Mouse (Mus musculus) thymus, postnatal 14 days (tissue): ENCODE measurements at regions not wholly inside any gene's neighbourhood (a gene's known extent, or its start where the extent isn't known, plus 50 kb on each side); places are given as distances from the start of the nearest gene placed in this dataset.

ENCODE experiments used
- DNase-seq: peaks from one replicate; pipeline ENCODE4 v3.0.0; 2021

DNA sequence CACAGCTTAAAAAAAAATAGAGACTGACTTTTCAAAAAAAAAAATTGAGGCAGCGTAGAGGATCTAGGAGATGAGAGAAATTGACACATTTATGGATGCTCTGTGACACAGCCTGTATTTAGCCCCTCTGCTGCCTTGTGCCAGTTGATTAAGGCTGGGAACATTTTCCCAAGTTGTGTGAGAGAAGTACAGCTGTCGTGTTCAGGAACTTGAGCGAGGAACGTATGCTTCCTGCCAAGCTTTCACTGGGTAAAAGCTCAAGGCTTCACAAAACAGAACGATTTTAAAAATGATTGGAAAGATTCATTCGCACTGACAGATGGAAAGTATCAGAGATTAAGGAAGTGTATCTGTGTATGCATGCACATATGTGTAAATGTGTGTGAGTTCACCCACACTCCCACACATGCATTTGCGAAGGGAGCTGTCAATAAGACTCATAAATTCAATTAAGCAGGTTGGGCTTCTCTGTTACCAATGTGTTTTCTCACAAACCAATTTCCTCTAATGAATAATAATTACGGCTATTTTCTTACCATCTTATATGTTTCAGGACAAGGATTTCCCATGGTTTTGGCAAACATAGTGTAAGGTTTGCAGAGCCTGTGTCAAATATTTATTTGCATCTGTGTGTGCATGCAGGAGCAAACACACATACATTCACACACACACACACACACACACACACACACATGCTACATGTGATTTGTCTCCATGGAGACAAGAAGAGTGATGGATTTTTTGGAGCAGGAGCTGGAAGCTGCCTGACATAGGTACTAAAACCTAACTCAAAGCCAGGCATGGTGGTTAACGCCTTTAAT, 662.9 kb upstream of the Kirrel3 start:
- no peak for DNase-seq

- no peak for DNase-seq
Observed at GRCm38 (mm10) chr9:33826116-33826515, 659.6 kb upstream of the Kirrel3 start.

- DNase-seq, result no peak
Observed at GRCm38 (mm10) chr9:33827409-33827808, 658.3 kb upstream of the Kirrel3 start.

GRCm38 (mm10) chr9:33837666-33838380, 647.9 kb upstream of the Kirrel3 start:
- DNase-seq, result no peak

DNA sequence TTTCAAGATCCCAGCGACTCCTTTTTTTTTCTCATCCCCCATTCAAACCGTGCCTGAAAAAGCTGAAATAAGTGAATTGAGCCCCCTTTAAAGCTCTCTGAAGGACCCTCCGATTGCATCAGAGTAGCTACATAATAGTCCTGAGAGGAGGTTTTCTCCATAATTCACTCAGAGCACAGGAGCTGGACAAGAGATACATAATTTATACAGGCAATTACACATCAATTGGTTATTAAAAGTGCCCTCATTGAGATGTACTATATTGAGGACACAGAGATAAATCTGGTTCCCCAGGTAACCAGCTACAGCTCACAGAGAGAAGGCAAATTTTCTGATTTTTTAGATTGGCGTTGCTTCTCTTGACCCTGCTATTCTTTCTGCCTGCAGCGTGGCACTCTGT, 636.1 kb upstream of the Kirrel3 start:
- DNase-seq, result no peak

- DNase-seq, result no peak
Observed at GRCm38 (mm10) chr9:33850024-33850423, 635.7 kb upstream of the Kirrel3 start.

DNA sequence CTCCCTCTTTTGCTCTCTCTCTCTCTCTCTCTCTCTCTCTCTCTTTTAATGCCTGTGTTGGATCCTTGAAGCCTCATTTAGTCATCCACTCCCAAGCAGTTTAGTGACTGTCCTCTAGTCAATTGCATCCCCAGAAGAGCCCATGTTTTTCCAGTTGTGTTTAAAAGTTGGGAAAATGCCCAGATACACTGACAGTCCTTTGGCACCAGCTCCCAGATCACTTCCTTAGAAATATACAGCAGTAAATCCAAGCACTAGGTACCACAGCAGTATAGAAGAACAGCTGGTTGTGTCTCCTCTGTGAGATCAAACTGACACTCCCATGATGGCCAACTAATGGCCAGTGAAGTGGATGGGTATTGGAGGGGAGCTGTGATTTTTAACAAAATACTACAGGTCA, 634.7 kb upstream of the Kirrel3 start:
- no peak for DNase-seq

DNA sequence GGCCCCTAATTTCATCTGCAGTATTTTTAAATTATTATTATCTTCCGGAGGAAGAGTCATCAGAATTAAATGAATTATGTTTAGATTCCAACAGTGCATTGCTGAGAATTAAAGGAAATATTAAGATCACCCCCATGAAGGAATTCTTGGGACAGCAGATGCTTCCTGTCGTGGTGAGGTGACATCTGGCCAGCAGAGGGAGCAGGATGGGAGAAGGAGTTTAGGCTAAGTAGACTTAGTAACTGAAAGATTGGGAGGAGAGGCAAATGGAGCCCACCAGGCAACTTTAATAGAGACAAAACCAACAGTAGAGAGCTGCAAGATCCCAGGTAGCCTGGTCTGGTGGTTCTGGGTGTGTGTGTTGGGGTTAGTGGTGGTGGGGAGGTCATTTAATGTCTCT, 629.5 kb upstream of the Kirrel3 start:
- no peak for DNase-seq

- no peak for DNase-seq
Observed at GRCm38 (mm10) chr9:33858511-33858910, 627.2 kb upstream of the Kirrel3 start.

- no peak for DNase-seq
Observed at GRCm38 (mm10) chr9:33868666-33869065, 617.0 kb upstream of the Kirrel3 start.

- DNase-seq, result no peak
Observed at GRCm38 (mm10) chr9:33887279-33887678, 598.4 kb upstream of the Kirrel3 start.

GRCm38 (mm10) chr9:33892001-33892400, 593.7 kb upstream of the Kirrel3 start:
- no peak for DNase-seq

DNA sequence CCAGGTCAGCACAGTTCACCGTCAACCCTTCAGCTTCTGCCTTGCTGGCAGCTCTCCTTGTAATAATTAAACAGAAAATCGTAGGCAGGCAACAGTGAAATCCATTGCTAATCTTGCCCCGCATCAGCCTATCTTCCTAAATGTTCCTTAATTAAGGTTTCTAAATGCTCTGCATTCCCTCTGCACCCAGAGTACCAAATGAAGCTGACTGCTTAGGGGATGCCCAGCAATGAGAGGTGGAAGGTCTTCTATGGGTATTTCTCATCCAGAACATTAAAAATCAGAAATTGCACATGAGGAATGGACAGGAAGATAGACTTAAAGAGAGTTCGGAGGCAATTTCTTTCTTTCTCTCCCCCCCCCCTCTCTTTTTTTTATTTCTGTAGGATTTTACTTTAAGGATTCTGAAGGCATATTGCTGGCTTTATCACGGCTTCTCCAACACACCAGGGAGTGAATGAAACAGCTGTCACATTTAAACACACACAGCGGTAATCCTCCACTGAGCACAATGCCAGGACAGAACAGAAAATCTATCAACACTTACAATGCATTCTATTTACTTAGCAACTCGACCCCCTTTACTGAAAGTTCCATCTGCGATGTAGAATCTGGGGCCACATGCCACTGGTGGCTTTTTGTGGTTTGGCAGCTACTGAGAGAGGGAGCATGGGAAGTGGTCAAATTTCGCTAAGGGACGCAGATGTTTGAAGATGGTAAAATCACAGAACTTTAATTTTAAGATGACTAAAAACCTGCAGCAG, 584.2 kb upstream of the Kirrel3 start:
- no peak for DNase-seq

- DNase-seq, result no peak
Observed at GRCm38 (mm10) chr9:33903991-33904570, 581.6 kb upstream of the Kirrel3 start.

DNA sequence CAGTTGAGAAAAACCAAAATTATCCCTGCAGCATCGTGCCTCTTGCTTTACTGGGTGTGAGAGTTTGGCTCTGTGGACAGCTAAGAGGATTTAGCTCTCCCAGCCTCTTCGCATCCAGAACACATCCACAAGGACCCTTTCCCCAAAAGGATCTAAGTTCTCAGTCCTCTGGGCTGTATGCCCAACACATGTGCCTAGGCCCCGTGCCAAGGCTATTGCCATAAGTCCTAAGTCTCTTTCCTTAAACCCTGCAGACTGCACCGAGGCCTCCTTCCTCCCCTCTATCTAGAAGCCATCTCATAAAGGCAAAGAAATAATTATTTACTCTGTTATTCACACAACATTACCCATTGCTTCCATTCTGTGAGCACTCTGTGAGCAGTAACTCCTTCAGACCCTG, 570.8 kb upstream of the Kirrel3 start:
- DNase-seq, result no peak

- no peak for DNase-seq
Observed at GRCm38 (mm10) chr9:33915349-33916056, 570.2 kb upstream of the Kirrel3 start.

DNA sequence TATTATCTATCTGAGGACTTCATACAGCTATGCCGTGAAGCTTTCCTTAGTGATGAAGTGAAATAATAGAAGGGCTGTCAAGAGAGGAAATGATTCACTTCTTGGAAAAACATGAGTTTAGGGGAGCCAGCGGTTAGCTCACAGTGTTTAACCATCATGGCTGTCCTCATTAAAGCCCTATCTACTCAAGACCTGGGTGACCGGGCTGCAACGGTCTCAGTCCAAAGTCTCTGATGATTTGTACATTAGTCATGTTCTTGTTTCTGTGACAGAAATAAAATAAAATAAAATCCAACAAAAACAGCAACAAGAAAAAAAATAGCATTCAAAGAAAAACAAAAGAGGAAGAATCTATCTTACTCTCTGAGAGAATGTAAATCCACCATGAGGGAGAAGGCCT, 555.4 kb upstream of the Kirrel3 start:
- no peak for DNase-seq

- no peak for DNase-seq
Observed at GRCm38 (mm10) chr9:33934071-33934470, 551.6 kb upstream of the Kirrel3 start.

DNA sequence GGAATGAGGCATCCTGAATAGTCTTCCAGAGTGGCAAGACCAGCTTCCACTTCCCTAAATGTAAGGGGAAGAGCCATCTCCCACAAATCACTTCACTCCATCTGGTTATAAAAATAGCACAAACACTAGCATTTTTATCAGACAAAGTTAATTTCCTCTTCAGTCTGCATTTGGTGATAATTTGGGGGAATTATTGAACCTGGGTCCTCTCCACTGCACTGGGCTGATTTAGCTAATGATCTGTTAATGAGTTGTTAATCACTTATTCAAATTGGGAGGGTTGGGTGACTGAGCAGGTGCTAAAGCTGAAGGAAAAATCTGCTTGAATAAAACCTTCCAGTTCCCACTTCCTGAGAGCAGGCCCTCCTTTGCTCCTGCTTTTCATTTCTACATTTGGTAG, 531.4 kb upstream of the Kirrel3 start:
- DNase-seq, result no peak
